Mouse (Mus musculus): ENCODE data around the gene Dclk2. TPM values are rescaled to one million over a fixed set of nuclear protein-coding genes. Genes with fewer than 3 reads are reported as not detected.
A peak's percentile ranks its signal among the peaks of the same experiment; 100 is the strongest.

Gene Dclk2
- total and polyA plus RNA-seq, 3 experiments = under 0.01 to 0.17 TPM; not detected in 1

GRCm38 (mm10) chr3:86897066-86897465 lies 23.6 kb downstream of the Dclk2 start:
- Histone ChIP-seq H3K9ac (ENCODE audit: control insufficient read depth, low read depth, low read length, poor library complexity, severe bottlenecking) (no peak overlapping the region), H3K9me3 (replicated peaks; ENCODE audit: insufficient read depth, low read length) (no peaks in the 10 kb centered on the region), H3K4me1 (ENCODE audit: control insufficient read depth in 1 of 2, insufficient read depth in 2 of 2, low read length in 2 of 2) (no peaks in the 10 kb centered on the region), H3K79me2 (ENCODE audit: control insufficient read depth, insufficient read depth, low read length, poor library complexity) (no peaks in the 10 kb centered on the region), H3K27me3 (ENCODE audit: control insufficient read depth in 1 of 2, insufficient read depth in 2 of 2, low read length in 2 of 2) (no peaks in the 10 kb centered on the region), H3K27ac (ENCODE audit: control insufficient read depth, low read depth, low read length) (no peak overlapping the region), H3K36me3 (ENCODE audit: control insufficient read depth in 1 of 2, insufficient read depth in 2 of 2, low read length in 2 of 2) (no peaks in the 10 kb centered on the region), H3K4me3 (ENCODE audit: control insufficient read depth in 1 of 2, insufficient read depth in 1 of 2, low read depth in 2 of 2, low read length in 2 of 2) (no peak overlapping the region)
- no peak for DNase-seq (ENCODE audit: low read depth, low spot score)
- no peak for TF ChIP-seq ELF1 (IDR thresholded peaks at IDR 0.05; ENCODE audit: low read depth, low read length)
- TF ChIP-seq MYC (IDR thresholded peaks at IDR 0.05; ENCODE audit: low read depth, low read length) = no peak
- TF ChIP-seq POLR2A (IDR thresholded peaks at IDR 0.05; ENCODE audit: control insufficient read depth in 1 of 2, insufficient read depth in 1 of 2, low read depth in 1 of 2, low read length in 2 of 2, poor library complexity in 1 of 2) = no peak
- no peak for TF ChIP-seq CHD1 (IDR thresholded peaks at IDR 0.05; ENCODE audit: low read depth, low read length)
- TF ChIP-seq UBTF (IDR thresholded peaks at IDR 0.05; ENCODE audit: borderline replicate concordance, insufficient read depth, low read depth, low read length) = no peak
- TF ChIP-seq GABPA (IDR thresholded peaks at IDR 0.05; ENCODE audit: low read depth, low read length) = no peak
- no peak for TF ChIP-seq NELFE (IDR thresholded peaks at IDR 0.05; ENCODE audit: low read depth, low read length)
- TF ChIP-seq MAFK (IDR thresholded peaks at IDR 0.05; ENCODE audit: borderline replicate concordance, low read depth, low read length) = no peak
- no peak for TF ChIP-seq BHLHE40 (IDR thresholded peaks at IDR 0.05; ENCODE audit: borderline replicate concordance, low read depth, low read length)
- TF ChIP-seq E2F4 (IDR thresholded peaks at IDR 0.05; ENCODE audit: borderline replicate concordance, low read depth, low read length) = no peak
- TF ChIP-seq USF2 (IDR thresholded peaks at IDR 0.05; ENCODE audit: borderline replicate concordance in 1 of 2, insufficient read depth in 1 of 2, low read depth in 1 of 2, low read length in 2 of 2) = no peak

GRCm38 (mm10) chr3:86894491-86894890 lies 26.2 kb downstream of the Dclk2 start:
- H3K79me2 ChIP-seq (ENCODE audit: control insufficient read depth, insufficient read depth, low read length, poor library complexity) = no peaks in the 10 kb centered on the region
- no peak for TF ChIP-seq SIN3A (IDR thresholded peaks at IDR 0.05; ENCODE audit: low read length)
- TF ChIP-seq CTCF (IDR thresholded peaks at IDR 0.05 in 2 of 3, conservative IDR thresholded peaks at IDR 0.05 in 1 of 3; ENCODE audit: control insufficient read depth in 1 of 3, insufficient read depth in 1 of 3, low read depth in 2 of 3, low read length in 3 of 3, poor library complexity in 1 of 3, severe bottlenecking in 1 of 3) = no peak
- no peak for TF ChIP-seq NRF1 (IDR thresholded peaks at IDR 0.05; ENCODE audit: insufficient read depth, low read depth, low read length, poor library complexity, severe bottlenecking)
- TF ChIP-seq TCF12 (IDR thresholded peaks at IDR 0.05; ENCODE audit: low read depth, low read length) = no peak
- no peak for TF ChIP-seq EP300 (IDR thresholded peaks at IDR 0.05; ENCODE audit: low read depth in 1 of 2, low read length in 2 of 2)
- TF ChIP-seq CHD2 (IDR thresholded peaks at IDR 0.05; ENCODE audit: low read length) = no peak
- no peak for TF ChIP-seq NELFE (IDR thresholded peaks at IDR 0.05; ENCODE audit: low read depth, low read length)
- no peak for TF ChIP-seq MXI1 (IDR thresholded peaks at IDR 0.05; ENCODE audit: low read depth, low read length)
- TF ChIP-seq KAT2A (conservative IDR thresholded peaks at IDR 0.05; ENCODE audit: low read depth, low read length) = no peak
- no peak for TF ChIP-seq RAD21 (IDR thresholded peaks at IDR 0.05; ENCODE audit: low read depth, low read length)
- no peak for TF ChIP-seq MAZ (IDR thresholded peaks at IDR 0.05; ENCODE audit: low read depth, low read length)
- TF ChIP-seq ZC3H11A (IDR thresholded peaks at IDR 0.05; ENCODE audit: low read depth, low read length) = no peak
- TF ChIP-seq MAX (IDR thresholded peaks at IDR 0.05; ENCODE audit: low read length) = no peak
- no peak for TF ChIP-seq E2F4 (IDR thresholded peaks at IDR 0.05; ENCODE audit: borderline replicate concordance, low read depth, low read length)
- no peak for TF ChIP-seq MYB (IDR thresholded peaks at IDR 0.05; ENCODE audit: low read depth, low read length)
- TF ChIP-seq RCOR1 (IDR thresholded peaks at IDR 0.05; ENCODE audit: low read depth, low read length) = no peak
- TF ChIP-seq ZKSCAN1 (IDR thresholded peaks at IDR 0.05; ENCODE audit: low read depth, low read length) = no peak
- no peak for TF ChIP-seq CHD1 (IDR thresholded peaks at IDR 0.05; ENCODE audit: low read depth, low read length)
- no peak for TF ChIP-seq TBP (IDR thresholded peaks at IDR 0.05; ENCODE audit: low read depth, low read length)
- no peaks in the 10 kb centered on the region for H3K9me3 ChIP-seq (replicated peaks; ENCODE audit: insufficient read depth, low read length)
- DNase-seq (ENCODE audit: low read depth, low spot score) = peak; percentile 52
- H3K4me1 ChIP-seq (ENCODE audit: control insufficient read depth in 1 of 2, insufficient read depth in 2 of 2, low read length in 2 of 2) = no peaks in the 10 kb centered on the region
- H3K36me3 ChIP-seq (ENCODE audit: control insufficient read depth in 1 of 2, insufficient read depth in 2 of 2, low read length in 2 of 2) = no peaks in the 10 kb centered on the region
- H3K27ac ChIP-seq (ENCODE audit: control insufficient read depth, low read depth, low read length) = no peak overlapping the region
- H3K4me3 ChIP-seq (ENCODE audit: control insufficient read depth in 1 of 2, insufficient read depth in 1 of 2, low read depth in 2 of 2, low read length in 2 of 2) = no peak overlapping the region
- H3K9ac ChIP-seq (ENCODE audit: control insufficient read depth, low read depth, low read length, poor library complexity, severe bottlenecking) = no peak overlapping the region
- peaks cover 0 to 2% of the 10 kb centered on the region in 2 experiments; a peak in 1 of 4 replicates for H3K27me3 ChIP-seq (ENCODE audit: control insufficient read depth in 1 of 2, insufficient read depth in 2 of 2, low read length in 2 of 2)
